Comparison of ENCODE assay signal across 23 mouse cellular contexts in genomic region chr13:49507176-49507575, GRCm38 (mm10). TPM values are rescaled to one million over a fixed set of nuclear protein-coding genes. Genes with fewer than 3 reads are reported as not detected.
A peak's percentile ranks its signal among the peaks of the same experiment; 100 is the strongest.
DNase-seq lines count a peak whose midpoint lies in the region; ATAC-seq and TF ChIP-seq lines count a peak whose summit lies in the region.
"Had no signal": no experiment of that assay in that cellular context is flagged by ENCODE, and none has a peak within 500 bp of the region (broad histone marks: within the 10 kb centered on the region; RNA-seq: fewer than 3 reads in every experiment).

No protein-coding gene starts in this region.

- H3K4me3 ChIP-seq in lung, postnatal 0 days (ENCODE audit: low read depth, low read length): no peak overlapping the region
- H3K4me3 ChIP-seq: embryonic facial prominence, embryonic 13.5 days; forebrain, embryonic 13.5 days; hindbrain, embryonic 12.5 days; limb, embryonic 10.5 days; midbrain, embryonic 10.5 days had no signal

- no peaks in the 10 kb centered on the region for H3K36me3 ChIP-seq in lung, postnatal 0 days (ENCODE audit: insufficient read depth, low read length)
- H3K36me3 ChIP-seq: embryonic facial prominence, embryonic 13.5 days; hindbrain, embryonic 12.5 days; limb, embryonic 10.5 days; midbrain, embryonic 10.5 days had no signal

- no peak for TF ChIP-seq EP300 in lung, postnatal 0 days (IDR thresholded peaks at IDR 0.05)

- no peak overlapping the region for H3K9ac ChIP-seq in lung, postnatal 0 days (replicated peaks; ENCODE audit: low read depth)
- H3K9ac ChIP-seq: embryonic facial prominence, embryonic 13.5 days; forebrain, embryonic 13.5 days; hindbrain, embryonic 12.5 days; liver, postnatal 0 days had no signal

- ATAC-seq in lung, postnatal 0 days: 0 out of 2 replicates have a peak, but pooled peaks have one; percentile 17
- ATAC-seq: forebrain, embryonic 13.5 days; intestine, postnatal 0 days; liver, postnatal 0 days had no signal

- H3K4me2 ChIP-seq in lung, postnatal 0 days (replicated peaks; ENCODE audit: low read depth, low read length): no peak overlapping the region
- H3K4me2 ChIP-seq: embryonic facial prominence, embryonic 13.5 days; forebrain, embryonic 13.5 days; hindbrain, embryonic 12.5 days had no signal

- H3K9me3 ChIP-seq in lung, postnatal 0 days (ENCODE audit: low read length): no peaks in the 10 kb centered on the region
- H3K9me3 ChIP-seq: embryonic facial prominence, embryonic 13.5 days; forebrain, embryonic 13.5 days; hindbrain, embryonic 12.5 days; limb, embryonic 10.5 days; midbrain, embryonic 10.5 days had no signal

- no peaks in the 10 kb centered on the region for H3K27me3 ChIP-seq in lung, postnatal 0 days (replicated peaks; ENCODE audit: insufficient read depth, low read length)
- H3K27me3 ChIP-seq: embryonic facial prominence, embryonic 13.5 days; forebrain, embryonic 13.5 days; hindbrain, embryonic 12.5 days had no signal

- intact Hi-C loops in gastrocnemius, postnatal 14 days (cut with DNase I; ENCODE audit: low total_unique reads): no loop called here
- intact Hi-C loops in heart, postnatal 10 days (cut with DNase I): no loop called here

- no peak overlapping the region for H3K27ac ChIP-seq in lung, postnatal 0 days (ENCODE audit: low read length)
- H3K27ac ChIP-seq: embryonic facial prominence, embryonic 13.5 days; forebrain, embryonic 13.5 days; hindbrain, embryonic 12.5 days; limb, embryonic 10.5 days; midbrain, embryonic 10.5 days; stomach, postnatal 0 days had no signal

- no peaks in the 10 kb centered on the region; the same call in 1 of the 2 replicates for H3K4me1 ChIP-seq in lung, postnatal 0 days (ENCODE audit: insufficient read depth, low read depth, low read length)
- H3K4me1 ChIP-seq: forebrain, embryonic 13.5 days; hindbrain, embryonic 12.5 days; limb, embryonic 10.5 days had no signal

- no peak for TF ChIP-seq CTCF in lung, postnatal 0 days (IDR thresholded peaks at IDR 0.05)

- WGBS in lung, postnatal 0 days: 34% methylated on average over 3 of the region's 3 CpGs

- peak; percentile 21 for DNase-seq in gastrocnemius, postnatal 25 days
- no peak for DNase-seq in gastrocnemius, postnatal 14 days
- peak; percentile 28 to 34 for DNase-seq in heart, postnatal 10 days
- no peak for DNase-seq in heart, postnatal 4 days
- peak; percentile 40 for DNase-seq in brain, adult 2 months (ENCODE audit: low read depth, low spot score)
- peak; percentile 26 for DNase-seq in lung, postnatal 0 days (ENCODE audit: low spot score)
- no peak for DNase-seq in cerebellum, adult 11 months
- DNase-seq in frontal cortex, postnatal 14 days (ENCODE audit: low spot score in 2 of 2): no peak
- DNase-seq: adrenal gland, postnatal 36 days; cerebellum, adult 2 months; cerebellum, postnatal 25 days; kidney, postnatal 4 days; liver; liver, postnatal 0 days; thymus, adult 2 months had no signal

RNA-seq across cellular contexts. Expression of gene Ecm2, which starts 2.6 kb away (rescaled TPM):
- 10 to 100 TPM in 1 of 2 experiments, 1 to 10 TPM in 1; 9.6 to 10.9 TPM for total RNA-seq in gastrocnemius, postnatal 25 days (2021)
- 10 to 100 TPM; 17.1 to 20.1 TPM for total RNA-seq in gastrocnemius, postnatal 14 days (2021)
- total RNA-seq in heart, postnatal 10 days (2021): 10 to 100 TPM; 20.1 to 20.6 TPM
- 10 to 100 TPM; 13.2 to 13.8 TPM for total RNA-seq in heart, postnatal 4 days (2021)
- 3.1 and 3.6 TPM in 2 replicates for polyA plus RNA-seq in lung, postnatal 0 days (2015; fragmentation: Nextera tagmentation; extraction: Ambion mirVana)

RNA-seq across cellular contexts. Expression of gene Tes3-ps, which starts 14.1 kb away (rescaled TPM):
- 1 to 10 TPM; 1.2 to 1.4 TPM for total RNA-seq in gastrocnemius, postnatal 25 days (2021)
- 1 to 10 TPM; 1.7 to 2.1 TPM for total RNA-seq in gastrocnemius, postnatal 14 days (2021)
- total RNA-seq in heart, postnatal 10 days (2021): 1 to 10 TPM; 1.6 TPM
- 1 to 10 TPM; 1.4 TPM for total RNA-seq in heart, postnatal 4 days (2021)
- 0.35 and 0.49 TPM in 2 replicates for polyA plus RNA-seq in lung, postnatal 0 days (2015; fragmentation: Nextera tagmentation; extraction: Ambion mirVana)
- polyA plus RNA-seq: thymus, adult 2 months had no signal

RNA-seq across cellular contexts. Expression of gene Aspn, which starts 37.1 kb away (rescaled TPM):
- total RNA-seq in gastrocnemius, postnatal 25 days (2021): 10 to 100 TPM; 20.3 to 34.4 TPM
- 10 to 100 TPM; 58.3 to 60.2 TPM for total RNA-seq in gastrocnemius, postnatal 14 days (2021)
- 100 to 1,000 TPM in 1 of 2 experiments, 10 to 100 TPM in 1; 89.0 to 113 TPM for total RNA-seq in heart, postnatal 10 days (2021)
- 100 to 1,000 TPM in 1 of 2 experiments, 10 to 100 TPM in 1; 86.9 to 101 TPM for total RNA-seq in heart, postnatal 4 days (2021)
- polyA plus RNA-seq in lung, postnatal 0 days (2015; fragmentation: Nextera tagmentation; extraction: Ambion mirVana): 102 and 115 TPM in 2 replicates
- total RNA-seq: ES-E14 had no signal

Comparison
In these comparisons a context has a peak if more than half of its experiments do, and no peak if none do; other contexts are left out.
1. DNase-seq: peak in gastrocnemius, postnatal 25 days (single experiment), heart, postnatal 10 days (2 of 2), brain, adult 2 months (single experiment) and lung, postnatal 0 days (single experiment); none in gastrocnemius, postnatal 14 days (single experiment), heart, postnatal 4 days (single experiment), cerebellum, adult 11 months (single experiment) and frontal cortex, postnatal 14 days (0 of 2).